Mouse (Mus musculus) cerebellum, adult 2 months (tissue): Measurements from ENCODE around the gene Slc26a10.

Experiments used
- CTCF ChIP-seq: fragments of 200-500 bp; IDR thresholded peaks from 2 replicates; pipeline ENCODE4 v1.5.1; 2011; ENCODE audit warnings: low read depth, mild to moderate bottlenecking, control low read depth, low read length, moderate library complexity, borderline replicate concordance; ENCODE audit not compliant: insufficient read depth
- POLR2A ChIP-seq: fragments of 200-500 bp; IDR thresholded peaks from 2 replicates; pipeline ENCODE4 v1.6.1; 2011; ENCODE audit warnings: low read length, control low read depth, borderline replicate concordance; ENCODE audit not compliant: insufficient read depth

GRCm38 (mm10) chr10:127189116-127189650 is 8.7 kb upstream of the Slc26a10 start:
- no peak for TF ChIP-seq CTCF
- TF ChIP-seq POLR2A = no peak
